ENCODE assay signal across 25 mouse cellular contexts in the genomic region with DNA sequence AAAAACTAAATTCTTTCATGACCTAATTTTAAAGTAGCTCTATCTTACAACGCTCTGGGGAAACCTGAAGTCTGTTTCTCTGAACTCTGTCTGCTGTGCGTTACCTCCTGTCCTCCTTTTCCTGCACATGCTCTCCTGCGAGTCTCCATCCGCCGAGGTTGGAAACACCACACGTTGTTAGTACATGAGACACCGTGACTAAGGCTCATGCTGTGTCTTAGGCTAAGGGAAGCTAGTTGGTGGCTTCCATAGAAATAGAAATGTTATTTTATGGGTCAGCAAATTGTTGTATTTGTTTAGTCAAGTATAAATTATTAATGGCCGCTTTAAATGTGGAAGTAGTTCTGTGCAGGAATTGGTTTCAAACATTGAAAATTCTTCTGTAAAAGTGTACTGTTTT. TPM values are rescaled to one million over a fixed set of nuclear protein-coding genes. Genes with fewer than 3 reads are reported as not detected.
"Had no signal": no experiment of that assay in that cellular context is flagged by ENCODE, and none has a peak within 500 bp of the region (broad histone marks: within the 10 kb centered on the region; RNA-seq: fewer than 3 reads in every experiment).

No protein-coding gene starts in this region.

- H3K27ac ChIP-seq: lung, embryonic 15.5 days; macrophage; midbrain, embryonic 13.5 days; midbrain, embryonic 15.5 days; neural tube, embryonic 12.5 days had no signal

- H3K4me1 ChIP-seq: lung, embryonic 15.5 days; midbrain, embryonic 13.5 days; midbrain, embryonic 15.5 days; neural tube, embryonic 12.5 days had no signal

- H3K27me3 ChIP-seq: lung, embryonic 15.5 days; megakaryocyte, embryonic 14.5 days; midbrain, embryonic 13.5 days; midbrain, embryonic 15.5 days; neural tube, embryonic 12.5 days had no signal

- DNase-seq: liver, postnatal 0 days; lung, adult 2 months; lung, postnatal 14 days; lung, postnatal 36 days; right cerebral cortex, postnatal 14 days; spleen, adult 18-20 months; thymus, adult 18-20 months; thymus, postnatal 14 days; thymus, postnatal 36 days had no signal

- H3K9me3 ChIP-seq: lung, embryonic 15.5 days; megakaryocyte, embryonic 14.5 days; midbrain, embryonic 13.5 days; midbrain, embryonic 15.5 days; neural tube, embryonic 12.5 days had no signal

- H3K4me3 ChIP-seq: lung, embryonic 15.5 days; megakaryocyte, embryonic 14.5 days; midbrain, embryonic 13.5 days; midbrain, embryonic 15.5 days; neural tube, embryonic 12.5 days had no signal

RNA-seq across cellular contexts. Expression of a gene that starts 32.9 kb away (rescaled TPM):
- total RNA-seq: megakaryocyte progenitor cell, adult 5-6 weeks; midbrain, postnatal 0 days; monocyte, adult 5-6 weeks; neutrophil, adult 5-6 weeks had no signal
- polyA plus RNA-seq: liver, postnatal 0 days; lung, postnatal 0 days; macrophage; neural tube, embryonic 14.5 days; stomach, embryonic 14.5 days had no signal

RNA-seq across cellular contexts. Expression of a gene that starts 44.5 kb away (rescaled TPM):
- total RNA-seq: midbrain, postnatal 0 days; monocyte, adult 5-6 weeks; neutrophil, adult 5-6 weeks had no signal
- polyA plus RNA-seq: liver, postnatal 0 days; lung, embryonic 15.5 days; lung, postnatal 0 days; macrophage; midbrain, embryonic 11.5 days; midbrain, embryonic 13.5 days; midbrain, embryonic 15.5 days; midbrain, postnatal 0 days; neural tube, embryonic 12.5 days; neural tube, embryonic 14.5 days; stomach, embryonic 14.5 days; stomach, embryonic 16.5 days; thymus, postnatal 0 days had no signal

RNA-seq across cellular contexts. Expression of a gene that starts 51.0 kb away (rescaled TPM):
- total RNA-seq: megakaryocyte progenitor cell, adult 5-6 weeks; midbrain, postnatal 0 days; monocyte, adult 5-6 weeks; neutrophil, adult 5-6 weeks had no signal
- polyA plus RNA-seq: liver, postnatal 0 days; lung, adult 2 months; lung, embryonic 15.5 days; lung, postnatal 0 days; macrophage; midbrain, embryonic 11.5 days; midbrain, embryonic 13.5 days; midbrain, embryonic 15.5 days; midbrain, postnatal 0 days; neural tube, embryonic 12.5 days; neural tube, embryonic 14.5 days; stomach, embryonic 14.5 days; stomach, embryonic 16.5 days; thymus, postnatal 0 days had no signal
